Mouse (Mus musculus): ENCODE results near the gene Fcgrt.

DNA sequence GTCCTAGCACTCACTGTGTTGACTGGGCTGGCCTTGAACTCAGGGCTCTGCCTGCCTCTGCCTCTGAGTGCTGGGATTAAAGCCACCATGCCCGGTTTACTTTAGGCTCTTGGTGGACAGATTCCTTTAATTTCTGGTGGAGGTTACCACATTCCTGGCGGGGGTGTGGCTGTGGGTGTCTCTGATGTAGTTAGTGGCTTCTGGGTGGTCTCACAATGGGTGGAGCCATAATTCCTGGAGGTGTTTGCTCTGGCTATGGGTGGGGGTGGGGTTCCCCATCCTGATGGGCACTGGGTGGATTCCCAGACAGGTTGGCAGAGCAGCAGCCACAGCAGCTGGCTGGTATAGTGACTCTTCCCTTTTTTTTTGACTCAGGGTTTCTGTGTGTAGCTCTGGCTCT, 8.3 kb upstream of the Fcgrt start:
- TF ChIP-seq CTCF (conservative IDR thresholded peaks at IDR 0.05; ENCODE audit: low read length) (no peak), POU5F1 (IDR thresholded peaks at IDR 0.05; ENCODE audit: borderline replicate concordance, low read length) (no peak), NANOG (IDR thresholded peaks at IDR 0.05; ENCODE audit: borderline replicate concordance, low read length) (no peak)

Measured in E14TG2a.4 (cell line).